Mouse (Mus musculus): Measurements from ENCODE around the gene Bcl11b.
A peak's percentile ranks its signal among the peaks of the same experiment; 100 is the strongest.

The Bcl11b gene

GRCm38 (mm10) chr12:107930611-107931350, 72.6 kb downstream of the Bcl11b start:
- peak; percentile 55 for DNase-seq

GRCm38 (mm10) chr12:107928905-107929304, 74.5 kb downstream of the Bcl11b start:
- no peak for DNase-seq

GRCm38 (mm10) chr12:107928464-107928901, 74.9 kb downstream of the Bcl11b start:
- DNase-seq: no peak

- DNase-seq: no peak
Measured at GRCm38 (mm10) chr12:107927961-107928431, 75.4 kb downstream of the Bcl11b start.

GRCm38 (mm10) chr12:107926074-107926855, 77.1 kb downstream of the Bcl11b start:
- no peak for DNase-seq

GRCm38 (mm10) chr12:107924696-107925095, 78.7 kb downstream of the Bcl11b start:
- no peak for DNase-seq

GRCm38 (mm10) chr12:107923963-107924362, 79.4 kb downstream of the Bcl11b start:
- no peak for DNase-seq

- no peak for DNase-seq
Measured at GRCm38 (mm10) chr12:107922180-107922579, 81.2 kb downstream of the Bcl11b start.

- DNase-seq: no peak
Measured at GRCm38 (mm10) chr12:107921566-107921965, 81.8 kb downstream of the Bcl11b start.

- no peak for DNase-seq
Measured at GRCm38 (mm10) chr12:107921154-107921553, 82.2 kb downstream of the Bcl11b start.

GRCm38 (mm10) chr12:107920716-107921115, 82.7 kb downstream of the Bcl11b start:
- no peak for DNase-seq

- DNase-seq: no peak
Measured at GRCm38 (mm10) chr12:107920076-107920475, 83.3 kb downstream of the Bcl11b start.

GRCm38 (mm10) chr12:107918779-107919178, 84.6 kb downstream of the Bcl11b start:
- DNase-seq: no peak

GRCm38 (mm10) chr12:107916008-107916407, 87.4 kb downstream of the Bcl11b start:
- DNase-seq: no peak

GRCm38 (mm10) chr12:107915396-107915795, 88.0 kb downstream of the Bcl11b start:
- no peak for DNase-seq

- no peak for DNase-seq
Measured at GRCm38 (mm10) chr12:107908826-107909225, 94.6 kb downstream of the Bcl11b start.

GRCm38 (mm10) chr12:107905333-107905732, 98.1 kb downstream of the Bcl11b start:
- no peak for DNase-seq

GRCm38 (mm10) chr12:107904457-107904856, 98.9 kb downstream of the Bcl11b start:
- DNase-seq: no peak

GRCm38 (mm10) chr12:107903949-107904348, 99.5 kb downstream of the Bcl11b start:
- DNase-seq: no peak

- no peak for DNase-seq
Measured at GRCm38 (mm10) chr12:107891449-107891848, 112.0 kb downstream of the Bcl11b start.

GRCm38 (mm10) chr12:107890326-107890725, 113.1 kb downstream of the Bcl11b start:
- no peak for DNase-seq

GRCm38 (mm10) chr12:107889841-107890240, 113.6 kb downstream of the Bcl11b start:
- no peak for DNase-seq

- no peak for DNase-seq
Measured at GRCm38 (mm10) chr12:107888646-107889045, 114.8 kb downstream of the Bcl11b start.

GRCm38 (mm10) chr12:107888049-107888448, 115.4 kb downstream of the Bcl11b start:
- peak; percentile 9 for DNase-seq
